Mouse (Mus musculus) fibroblast of lung, adult 2 months (primary cell): ENCODE data around the gene Arid1a.

Experiments
- DNase-seq: peaks from one replicate; pipeline ENCODE4 v3.0.0-alpha.2; 2011; ENCODE audit warnings: low read depth

Gene Arid1a

GRCm38 (mm10) chr4:133756514-133757268 is at the start of gene Arid1a:
Arid1a (minus strand) TSS chr4:133756769.
- peak; percentile 78 for DNase-seq

DNA sequence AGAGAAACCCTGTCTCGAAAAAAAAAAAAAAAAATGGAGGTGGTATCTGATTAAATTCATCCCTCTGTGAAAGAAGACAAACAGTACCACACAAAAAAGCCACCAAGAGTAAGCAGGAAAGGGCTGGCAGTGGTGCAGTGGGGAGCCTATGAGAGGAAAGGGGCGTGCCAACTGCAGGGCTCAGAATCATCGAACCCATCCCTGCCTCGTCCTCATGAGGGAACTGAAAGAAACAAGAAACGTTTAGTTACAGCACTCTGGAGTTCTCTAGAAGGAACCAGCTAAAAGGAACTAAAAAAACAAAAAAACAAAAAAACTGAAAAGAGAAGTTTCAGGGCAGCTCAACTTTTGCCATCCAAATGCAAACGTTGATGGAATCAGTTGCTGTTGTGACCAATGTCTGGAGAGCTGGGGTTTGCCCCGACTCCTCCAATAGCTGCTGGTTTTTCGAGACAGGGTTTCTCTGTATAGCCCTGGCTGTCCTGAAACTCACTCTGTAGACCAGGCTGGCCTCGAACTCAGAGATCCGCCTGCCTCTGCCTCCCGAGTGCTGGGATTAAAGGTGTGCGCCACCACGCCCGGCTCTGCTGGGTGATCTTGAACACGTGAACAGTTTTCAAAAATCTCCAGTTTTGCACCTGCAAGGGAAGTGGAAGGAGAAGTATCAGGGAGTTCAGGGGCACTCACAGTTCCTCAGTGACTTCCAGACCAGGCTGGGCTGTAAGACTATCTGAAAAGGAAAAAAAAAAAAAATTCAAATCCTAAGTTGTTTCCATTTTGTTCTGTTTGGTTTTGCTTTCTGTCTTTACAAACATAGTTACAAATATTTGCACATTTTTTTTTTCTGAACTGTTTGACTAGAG is 48.1 kb upstream of the Arid1a start:
- no peak for DNase-seq

- DNase-seq, result no peak
These were observed 44.0 kb upstream of the Arid1a start for GRCm38 (mm10) chr4:133800589-133800988.

DNA sequence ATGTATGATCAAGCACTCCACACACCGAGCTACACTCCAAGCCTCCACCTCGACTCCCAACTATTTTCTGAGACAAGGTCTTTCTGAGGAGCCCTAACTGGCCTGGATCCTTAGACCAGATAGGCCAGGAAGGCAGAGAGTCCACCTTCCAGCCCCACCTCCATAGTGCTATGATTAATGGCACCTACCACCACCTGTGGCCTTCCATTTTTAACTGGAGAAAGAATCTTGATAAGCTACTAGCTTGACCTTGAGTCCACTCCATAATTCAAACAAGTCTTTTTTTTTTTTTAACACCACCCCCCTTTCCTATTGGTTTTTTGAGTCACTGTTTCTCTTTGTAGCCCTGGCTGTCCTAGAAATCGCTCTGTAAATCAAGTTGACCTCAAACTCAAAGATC is 36.7 kb upstream of the Arid1a start:
- DNase-seq, result no peak

DNA sequence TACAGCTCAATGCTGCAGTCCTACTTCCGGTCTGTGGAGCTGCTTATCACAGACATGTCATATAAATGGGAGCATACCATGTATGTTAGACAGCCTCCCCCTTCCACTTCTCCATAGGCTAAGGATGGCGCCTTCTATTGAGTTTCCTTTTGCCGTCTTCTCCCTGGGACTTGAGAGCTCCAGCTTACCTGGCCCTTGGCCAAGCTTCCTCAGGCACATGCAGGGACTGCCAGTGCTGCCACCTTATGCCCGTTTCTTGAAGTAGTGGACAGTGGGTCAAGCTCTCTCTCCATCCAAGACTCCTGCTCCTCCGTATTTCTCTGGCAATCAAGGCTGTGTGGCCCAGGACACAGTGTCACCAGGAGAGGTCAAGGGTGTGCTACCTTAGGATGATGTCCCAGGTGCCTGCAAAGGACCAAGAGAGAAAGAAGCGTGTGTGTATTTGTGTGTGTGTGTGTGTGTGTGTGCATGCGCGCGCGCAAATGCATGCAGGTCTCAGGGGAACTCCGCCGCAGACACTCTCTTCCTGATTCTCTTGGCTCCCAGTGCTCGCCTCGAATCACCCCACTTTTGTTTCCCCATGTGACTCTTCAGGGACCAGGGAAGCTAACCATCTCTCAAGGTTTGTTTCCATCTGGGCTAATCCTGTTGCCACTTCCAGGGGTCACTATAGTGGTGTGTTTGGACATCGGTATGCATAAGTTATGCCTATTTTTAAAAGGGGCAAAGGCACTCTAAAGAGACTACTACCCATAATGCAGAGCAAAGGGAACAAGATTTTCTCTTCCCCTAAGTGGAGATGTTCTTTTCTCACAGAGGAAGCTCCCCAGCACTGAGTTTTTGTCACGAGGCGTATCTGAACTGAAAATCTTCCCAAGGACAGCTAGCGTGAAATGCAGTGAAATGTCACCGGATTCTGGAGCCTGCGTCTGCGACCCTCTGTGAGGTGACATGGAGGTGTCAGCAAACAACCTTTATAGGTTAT is 18.3 kb upstream of the Arid1a start:
- no peak for DNase-seq

DNA sequence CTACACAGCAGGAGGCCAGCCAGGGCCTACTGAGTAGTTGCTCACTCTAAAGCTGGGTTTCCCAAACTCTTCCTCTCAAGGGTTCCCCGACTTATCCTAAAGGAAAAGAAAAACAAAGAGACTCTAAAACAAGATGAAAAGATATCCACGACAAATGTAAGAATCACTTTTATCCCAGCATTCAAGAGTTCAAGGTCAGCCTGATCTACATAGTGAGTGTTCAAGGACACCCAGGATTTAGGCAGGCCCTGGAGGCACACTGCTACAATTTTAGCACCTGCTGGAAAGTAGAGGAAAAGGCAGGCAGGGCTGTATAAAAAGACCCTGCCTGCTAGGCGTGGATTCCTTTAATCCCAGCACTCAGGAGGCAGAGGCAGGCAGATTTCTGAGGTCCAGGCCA is 12.6 kb upstream of the Arid1a start:
- no peak for DNase-seq

DNA sequence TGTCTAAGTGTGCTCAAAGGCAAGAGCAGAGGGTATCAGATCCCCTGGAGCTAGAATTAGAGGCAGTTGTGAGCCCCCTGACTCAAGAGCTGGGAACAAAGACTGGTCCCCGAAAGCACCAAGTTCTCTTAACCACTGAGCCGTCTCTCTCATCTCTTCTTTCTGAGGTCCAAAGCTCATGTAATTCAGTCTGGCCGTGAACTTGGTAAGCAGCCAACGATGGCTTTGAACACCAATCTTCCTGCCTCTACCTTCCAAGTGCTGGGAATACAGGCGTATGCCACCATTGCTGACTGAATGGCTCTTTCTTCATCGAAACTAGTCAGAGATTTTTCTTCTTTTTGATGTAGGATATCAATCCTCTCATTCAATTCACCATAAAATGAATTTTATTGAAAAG is 6.5 kb upstream of the Arid1a start:
- no peak for DNase-seq

DNA sequence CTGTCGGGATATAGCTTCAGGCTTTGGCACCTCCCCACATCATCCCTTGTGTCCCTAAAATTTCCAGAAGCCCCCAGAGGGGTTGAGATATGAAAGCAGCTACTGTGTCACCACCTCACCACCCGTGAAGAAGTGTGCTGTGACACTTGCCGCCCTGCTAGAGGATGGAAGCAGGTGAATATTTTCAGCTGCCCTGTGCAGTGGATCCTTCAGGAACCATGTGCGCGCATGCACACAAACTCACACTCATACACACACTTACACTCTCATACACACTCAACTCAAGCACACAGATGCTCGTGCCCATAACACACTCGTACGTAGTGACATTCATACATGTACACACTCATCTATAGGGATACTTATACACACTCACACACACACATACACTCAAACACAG is 3.1 kb upstream of the Arid1a start:
- DNase-seq, result no peak

DNA sequence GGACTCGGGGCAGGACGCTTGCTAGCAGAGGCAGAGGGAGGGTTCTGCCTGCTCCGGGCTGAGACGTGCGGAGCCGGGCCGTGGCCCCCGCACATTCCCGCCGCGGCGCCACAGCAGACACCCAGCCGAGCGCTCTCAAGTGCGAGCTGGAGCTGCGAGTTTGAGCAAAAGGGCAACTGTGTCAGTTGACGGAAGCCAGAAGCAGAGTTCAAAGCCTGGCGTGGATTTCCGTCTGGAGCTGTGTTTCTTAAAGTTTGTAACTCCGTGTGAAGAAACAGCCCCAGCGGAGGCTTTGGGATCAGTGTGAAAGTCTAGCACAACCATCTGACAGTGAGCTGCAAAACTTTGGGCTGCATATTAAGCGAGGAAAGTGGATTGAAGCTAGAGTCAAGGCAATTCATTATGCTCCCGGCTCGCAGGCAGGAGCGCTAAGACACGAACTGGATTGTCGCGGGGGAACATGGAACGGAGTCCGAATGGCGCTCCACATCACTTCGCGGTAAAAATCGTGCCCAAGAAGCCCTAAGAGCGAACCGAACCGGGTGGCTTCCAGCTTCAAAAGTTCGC is 783 bp upstream of the Arid1a start:
- peak; percentile 90 for DNase-seq

- DNase-seq, result no peak
These were observed 653 bp downstream of the Arid1a start for GRCm38 (mm10) chr4:133755861-133756371.

GRCm38 (mm10) chr4:133754871-133755765 is 1.5 kb downstream of the Arid1a start:
- DNase-seq, result no peak

DNA sequence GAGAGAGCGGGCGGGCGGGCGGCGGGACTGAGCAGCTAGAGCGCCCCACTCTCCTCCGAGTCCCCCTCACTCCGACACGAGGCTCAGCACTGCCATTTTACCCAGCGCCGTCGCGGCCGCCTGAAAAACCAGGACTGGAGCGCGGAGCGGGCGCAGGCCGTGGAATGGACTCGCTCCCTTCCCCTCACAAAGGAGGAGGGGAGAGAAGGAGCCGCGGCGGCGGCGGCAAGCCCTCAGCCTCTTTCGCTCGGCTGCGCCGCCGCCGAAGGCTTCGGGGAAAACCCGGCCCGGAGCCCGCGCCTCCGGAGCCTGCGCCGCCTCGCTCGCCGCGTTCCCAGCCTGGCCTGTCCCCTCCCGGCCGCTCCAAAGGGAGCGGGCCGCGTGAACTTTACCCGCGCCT is 2.3 kb downstream of the Arid1a start:
- peak; percentile 83 for DNase-seq

DNA sequence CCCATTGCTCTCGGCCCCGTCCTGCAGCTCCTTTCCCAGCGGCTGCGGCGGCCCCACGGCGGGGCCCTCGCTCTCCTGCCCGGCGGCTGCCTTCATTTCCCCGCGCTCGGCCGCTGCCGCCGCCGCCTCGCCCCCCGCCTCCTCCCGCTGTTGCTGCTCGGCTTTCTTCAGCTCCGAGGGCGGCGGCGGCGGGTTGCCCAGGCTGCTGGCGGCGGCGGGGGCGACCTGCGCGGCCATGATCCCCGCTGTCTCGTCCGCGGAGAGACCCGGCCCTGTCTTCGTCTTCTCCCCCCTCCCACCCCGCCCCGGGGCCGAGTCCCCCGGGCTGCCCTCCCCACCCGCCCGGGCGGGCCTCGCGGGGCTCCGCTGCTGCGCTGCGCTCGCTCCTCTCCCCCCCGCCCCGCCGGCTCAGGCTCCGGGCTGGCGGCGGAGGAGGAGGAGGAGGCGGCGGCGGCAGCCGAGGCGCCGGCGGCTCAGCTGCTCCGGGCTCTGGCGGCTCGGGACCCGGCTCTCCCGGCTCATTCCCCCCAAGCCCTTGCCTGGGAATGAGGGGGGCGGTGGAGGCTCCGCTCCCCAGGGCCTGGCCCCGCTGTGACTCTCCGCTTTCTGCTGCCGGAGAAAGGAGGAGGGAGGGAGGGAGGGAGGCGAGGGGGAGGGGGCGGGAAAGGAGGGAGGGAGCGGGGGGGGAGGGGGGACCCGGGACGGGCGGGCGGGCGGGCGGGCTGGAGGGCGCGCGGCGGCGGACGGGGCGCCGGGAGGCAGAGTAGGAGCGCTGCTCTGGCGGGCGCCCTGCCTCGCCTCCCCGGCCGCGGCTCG is 3.0 kb downstream of the Arid1a start:
- DNase-seq, result no peak

DNA sequence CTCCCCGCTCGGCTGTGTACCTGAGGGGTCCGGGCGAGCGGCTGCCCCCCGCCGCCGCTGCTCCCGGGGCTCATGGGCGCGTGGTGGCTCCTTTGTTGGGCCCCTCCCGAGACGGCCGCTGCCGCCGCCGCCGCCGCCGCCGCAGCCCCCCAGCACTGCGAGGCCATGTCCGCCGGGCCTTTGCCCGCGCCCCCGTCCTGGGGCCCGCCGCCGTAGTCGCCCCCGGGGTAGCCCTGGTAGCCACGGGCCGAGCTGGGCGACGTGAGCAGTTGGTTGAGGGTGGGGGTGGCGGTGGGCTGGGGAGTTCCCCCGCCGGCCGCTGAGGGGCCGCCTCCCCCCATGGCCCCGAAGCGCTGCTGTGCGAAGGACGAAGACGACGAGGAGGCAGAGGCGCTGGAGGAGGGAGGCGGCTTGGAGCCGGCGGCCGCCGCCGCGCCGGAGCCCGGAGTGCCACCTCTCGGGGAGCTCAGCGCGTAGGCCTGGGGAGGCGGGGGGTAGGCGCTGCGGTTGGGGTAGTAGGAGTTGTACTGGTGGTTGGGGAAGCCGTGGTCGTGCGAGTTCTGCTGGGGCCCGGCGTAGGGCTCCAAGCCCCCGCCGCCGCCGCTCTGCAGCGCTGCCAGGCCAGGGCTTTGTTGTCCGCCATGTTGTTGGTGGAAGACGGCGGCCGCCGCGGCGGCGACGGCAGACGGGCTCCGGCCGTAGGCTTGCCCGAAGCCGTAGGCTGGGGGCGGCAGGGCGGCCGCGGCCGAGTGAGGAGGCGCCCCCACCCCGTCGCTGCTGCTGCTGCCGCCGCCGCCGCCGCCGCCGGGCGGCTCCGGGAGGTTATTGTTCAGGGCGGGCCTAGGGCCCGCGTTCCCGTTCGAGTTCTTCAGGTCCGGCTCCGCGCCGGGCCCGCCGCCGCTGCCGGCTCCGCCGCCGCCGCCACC is 3.9 kb downstream of the Arid1a start:
- DNase-seq, result no peak

GRCm38 (mm10) chr4:133751521-133752448 is 4.8 kb downstream of the Arid1a start:
- DNase-seq, result no peak

GRCm38 (mm10) chr4:133750184-133750775 is 6.3 kb downstream of the Arid1a start:
- no peak for DNase-seq

DNA sequence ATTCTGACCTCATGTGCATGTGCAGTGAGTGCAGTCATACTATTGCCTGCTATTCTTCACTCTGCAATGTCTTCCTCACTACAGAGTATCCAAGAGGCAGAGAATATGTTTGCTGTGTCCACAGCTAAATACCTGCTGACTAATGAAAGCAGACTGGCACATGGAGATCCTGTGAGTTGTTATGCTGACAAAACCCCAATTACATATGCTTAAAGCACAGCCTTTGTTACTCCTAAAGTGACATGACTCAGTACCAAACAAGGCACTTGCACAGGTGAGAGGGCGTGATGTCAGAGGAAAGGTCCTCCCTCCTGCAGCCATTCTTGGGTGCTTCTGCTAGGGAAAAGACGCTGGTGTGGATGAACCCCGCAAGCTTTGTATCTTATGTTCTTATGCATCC is 21.3 kb downstream of the Arid1a start:
- no peak for DNase-seq
